Mouse (Mus musculus) urinary bladder, postnatal 36 days (tissue): Measurements from ENCODE around the gene Baz1a.

Experiments used
- DNase-seq, 2 experiments: peaks; one replicate each; pipeline ENCODE4 v3.0.0; 2022; ENCODE audit warnings: low spot score in 2 of 2, mixed read lengths in 1 of 2

Gene Baz1a

GRCm38 (mm10) chr12:55013626-55014398 lies at the start of gene Baz1a:
Gene Baz1a, minus strand, starts transcription at chr12:55014348.
- no peak for DNase-seq

DNA sequence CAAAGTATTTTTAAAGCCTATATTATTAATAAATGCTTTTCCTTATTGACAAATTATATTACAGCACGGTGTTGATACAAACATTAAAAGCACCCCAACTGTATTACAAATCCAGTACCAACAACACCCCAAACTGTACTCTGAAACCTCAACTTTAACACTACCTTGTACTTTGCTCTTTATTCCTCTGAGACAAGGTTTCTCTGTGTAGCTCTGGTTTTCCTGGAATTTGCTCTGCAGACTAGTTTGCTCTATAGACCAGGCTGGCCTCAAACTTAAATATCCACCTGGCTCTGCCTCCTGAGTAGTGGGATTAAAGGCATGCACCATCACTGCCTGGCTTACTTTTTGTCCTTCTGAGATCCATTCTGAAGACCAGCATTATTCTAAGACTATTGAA lies 48.0 kb upstream of the Baz1a start:
- no peak for DNase-seq

DNA sequence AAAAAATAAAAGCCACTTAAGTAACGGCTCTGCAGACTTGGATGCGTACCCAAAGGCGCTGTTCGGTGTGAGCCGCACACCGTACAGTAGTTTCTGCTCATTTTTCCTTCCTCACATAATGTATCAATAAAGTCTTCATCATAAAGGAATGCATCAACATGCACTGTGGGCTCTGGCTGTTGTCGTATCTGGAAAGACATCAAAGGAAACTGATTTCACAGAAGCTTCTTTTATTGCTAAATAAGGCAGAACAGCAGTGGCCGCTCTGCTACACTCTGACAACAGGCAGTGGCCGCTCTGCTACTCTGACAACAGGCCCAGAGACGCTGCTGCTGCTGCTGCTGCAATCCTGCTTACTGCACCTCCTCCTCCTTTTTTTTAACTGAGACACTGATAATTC lies 46.9 kb upstream of the Baz1a start:
- DNase-seq, result no peak

DNA sequence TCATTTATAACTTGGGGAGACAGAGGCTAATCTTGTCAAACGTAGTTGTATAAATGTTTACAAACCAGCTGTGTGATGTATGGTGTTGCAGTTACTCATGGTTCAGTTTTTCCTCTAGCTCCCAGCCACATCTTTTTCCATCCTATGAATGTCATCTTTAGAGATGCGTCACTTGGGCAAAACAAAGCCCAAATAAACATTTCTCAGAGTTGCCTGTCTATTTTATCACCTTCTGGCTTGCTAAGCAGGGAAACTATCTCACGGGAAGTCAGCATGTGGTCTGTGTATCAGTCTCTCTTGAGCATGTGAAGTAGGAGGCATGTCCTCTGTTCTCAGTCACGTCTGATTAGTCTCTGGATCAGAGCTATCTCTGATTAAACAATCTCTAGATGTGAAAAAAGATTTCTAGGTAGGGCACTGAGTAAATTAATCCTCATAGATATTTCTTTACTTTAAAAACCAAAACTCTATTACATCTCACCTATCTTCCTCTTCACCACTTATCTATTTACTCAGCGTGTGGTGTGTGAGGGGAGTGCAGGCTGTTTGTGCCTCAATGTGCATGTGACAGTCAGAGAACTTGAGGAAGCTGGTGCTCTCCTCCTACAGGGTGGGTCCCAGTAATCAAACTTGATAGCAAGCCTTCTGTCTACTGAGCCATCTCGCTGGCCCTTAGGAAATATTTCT lies 46.2 kb upstream of the Baz1a start:
- DNase-seq, result no peak

GRCm38 (mm10) chr12:55059812-55060211 lies 45.7 kb upstream of the Baz1a start:
- no peak for DNase-seq

DNA sequence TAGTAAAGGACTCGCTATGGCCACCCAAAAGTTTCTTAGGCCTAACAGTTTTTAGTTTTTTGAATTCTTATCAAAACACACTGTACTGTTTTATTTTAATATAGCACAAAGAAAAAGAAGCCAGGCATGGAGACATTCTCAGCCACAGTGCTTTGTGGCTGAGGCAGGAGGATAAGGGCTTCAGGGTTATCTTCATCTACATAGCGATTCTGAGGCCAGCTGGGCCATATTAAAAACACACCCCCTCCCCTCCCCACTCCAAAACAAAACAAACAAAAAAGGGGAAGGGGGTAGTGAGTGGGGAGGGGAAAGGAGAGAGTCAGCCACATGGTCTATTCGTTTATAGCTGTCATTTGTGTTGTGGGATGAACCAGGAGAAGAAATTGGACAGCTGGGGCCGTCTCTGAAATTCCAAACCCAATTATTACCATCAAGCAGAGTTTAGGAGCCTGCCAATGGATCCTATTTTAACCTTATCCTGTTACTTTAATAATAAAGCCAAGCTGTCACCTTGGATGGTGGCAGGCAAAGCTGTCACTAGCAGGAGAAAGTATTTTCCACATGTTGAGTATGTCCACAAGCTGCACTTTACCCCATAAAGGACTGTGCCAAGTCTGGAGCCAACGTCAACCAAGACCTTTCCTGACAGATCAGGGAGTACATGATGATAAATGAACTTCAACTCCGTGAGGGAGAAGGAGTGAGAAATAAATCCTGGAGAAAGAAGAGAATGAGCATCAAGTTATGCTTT lies 44.9 kb upstream of the Baz1a start:
- DNase-seq, result peak in 1 of 2 experiments; percentile 22

GRCm38 (mm10) chr12:55056703-55057102 lies 42.6 kb upstream of the Baz1a start:
- DNase-seq, result no peak

- DNase-seq, result no peak
These were observed 40.5 kb upstream of the Baz1a start for GRCm38 (mm10) chr12:55054551-55055241.

- no peak for DNase-seq
These were observed 39.1 kb upstream of the Baz1a start for GRCm38 (mm10) chr12:55053267-55053666.

- no peak for DNase-seq
These were observed 37.3 kb upstream of the Baz1a start for GRCm38 (mm10) chr12:55051210-55052173.

DNA sequence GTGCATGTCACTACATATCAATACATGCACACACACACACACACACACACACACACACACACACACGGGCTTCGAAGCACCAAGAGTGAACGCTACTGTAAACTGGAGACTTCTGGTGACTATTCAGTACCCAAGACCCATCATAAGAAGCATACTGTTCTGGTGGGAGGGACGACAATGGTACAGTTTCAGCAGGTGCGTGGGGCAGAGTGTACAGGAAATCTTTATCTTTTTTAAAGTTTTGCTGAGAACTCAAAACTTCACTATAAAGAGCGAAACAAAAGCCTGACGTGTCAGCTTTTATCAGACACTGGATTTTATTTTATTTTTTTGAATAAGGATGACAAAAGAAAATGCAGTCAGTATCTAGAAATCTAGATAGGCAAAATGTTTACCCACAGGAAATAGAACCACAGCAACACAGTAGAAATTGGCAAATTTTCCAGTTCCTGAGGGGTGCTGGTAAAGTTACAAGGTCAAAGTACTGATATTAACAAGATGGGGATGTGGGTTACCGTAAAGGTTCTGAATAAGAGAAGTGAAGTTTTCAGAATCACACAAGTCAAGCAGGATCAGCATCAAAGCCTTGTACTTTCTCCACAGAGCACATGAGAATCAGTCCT lies 35.7 kb upstream of the Baz1a start:
- no peak for DNase-seq

- no peak for DNase-seq
These were observed 26.9 kb upstream of the Baz1a start for GRCm38 (mm10) chr12:55041011-55041410.

- peak in 1 of 2 experiments; percentile 2 for DNase-seq
These were observed 12.9 kb upstream of the Baz1a start for GRCm38 (mm10) chr12:55027088-55027487.

DNA sequence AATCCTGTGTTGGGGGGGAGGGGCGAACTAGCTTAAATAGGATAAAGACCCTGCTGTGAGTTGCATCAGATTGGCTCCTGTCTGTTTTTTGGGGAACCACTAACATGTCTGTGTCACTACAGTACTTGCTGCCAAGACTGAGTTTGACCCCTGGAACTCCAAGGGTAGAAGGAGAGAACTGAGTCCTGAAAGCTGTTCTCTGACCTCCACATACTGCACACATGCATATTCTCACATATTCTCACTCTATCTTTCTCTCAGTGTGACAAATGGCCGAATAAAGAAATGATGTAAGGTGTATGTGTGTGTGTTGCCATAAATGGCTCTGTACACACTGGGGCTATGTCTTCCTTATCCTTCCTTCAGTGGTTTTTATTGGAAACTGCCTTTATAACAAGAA lies 9.1 kb upstream of the Baz1a start:
- no peak for DNase-seq

DNA sequence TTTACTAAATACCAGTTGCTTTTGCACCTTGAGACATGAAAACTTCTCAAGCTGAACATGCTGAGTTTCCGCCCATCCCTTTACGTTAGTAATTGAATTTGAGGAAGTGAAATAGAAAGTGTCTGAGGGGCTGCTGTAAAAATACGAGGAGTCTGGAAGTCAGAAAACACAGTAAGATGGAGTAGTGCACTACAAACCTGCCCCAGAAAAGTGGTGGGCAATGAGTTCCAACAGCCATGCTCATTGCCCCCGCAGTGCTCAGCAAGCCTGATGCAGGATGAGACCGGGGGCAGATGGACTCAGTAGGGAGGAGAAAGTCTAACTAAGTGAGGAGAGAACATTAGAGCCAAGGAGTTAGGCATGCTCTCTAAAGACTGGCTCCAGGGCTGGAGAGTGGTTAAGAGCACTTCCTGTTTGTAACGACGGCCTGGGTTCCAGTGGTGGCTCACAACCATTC lies 5.3 kb upstream of the Baz1a start:
- DNase-seq, result no peak

- no peak for DNase-seq
These were observed 3.1 kb upstream of the Baz1a start for GRCm38 (mm10) chr12:55017119-55017721.

GRCm38 (mm10) chr12:55016339-55017118 lies 2.4 kb upstream of the Baz1a start:
- no peak for DNase-seq

- no peak for DNase-seq
These were observed 1.3 kb upstream of the Baz1a start for GRCm38 (mm10) chr12:55015428-55015827.

- no peak for DNase-seq
These were observed 1.1 kb downstream of the Baz1a start for GRCm38 (mm10) chr12:55013031-55013430.
